Mouse (Mus musculus) natural killer cell, adult 2 months (primary cell): ENCODE data around the gene Nmd3.

Experiments used
- DNase-seq, 2 experiments: peaks; one replicate each; pipeline ENCODE4 v3.0.0; 2022; ENCODE audit warnings: low spot score in 2 of 2

Gene Nmd3

DNA sequence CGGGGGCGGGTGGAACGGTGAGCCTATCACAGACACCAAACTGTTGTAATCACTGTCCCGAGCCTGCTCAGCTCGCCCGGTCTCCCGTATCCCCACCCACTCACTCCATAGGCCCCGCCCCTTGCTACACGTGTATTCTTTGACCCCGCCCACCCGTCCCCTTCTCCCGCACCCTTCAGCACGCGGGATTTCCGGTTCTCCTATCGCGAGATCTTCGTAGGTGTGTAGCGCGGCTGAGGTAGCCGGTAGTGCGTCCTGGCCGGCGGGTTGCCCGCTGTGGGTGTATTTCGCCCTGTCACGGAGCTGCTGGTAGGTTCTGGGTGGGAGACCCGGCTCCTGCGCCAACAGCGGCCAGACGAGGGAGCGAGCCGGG is at the start of gene Nmd3:
TSS of gene Nmd3 (plus strand) at position 172 of the 373 bp plus-strand sequence.
- peak; percentile 82 to 89 for DNase-seq

DNA sequence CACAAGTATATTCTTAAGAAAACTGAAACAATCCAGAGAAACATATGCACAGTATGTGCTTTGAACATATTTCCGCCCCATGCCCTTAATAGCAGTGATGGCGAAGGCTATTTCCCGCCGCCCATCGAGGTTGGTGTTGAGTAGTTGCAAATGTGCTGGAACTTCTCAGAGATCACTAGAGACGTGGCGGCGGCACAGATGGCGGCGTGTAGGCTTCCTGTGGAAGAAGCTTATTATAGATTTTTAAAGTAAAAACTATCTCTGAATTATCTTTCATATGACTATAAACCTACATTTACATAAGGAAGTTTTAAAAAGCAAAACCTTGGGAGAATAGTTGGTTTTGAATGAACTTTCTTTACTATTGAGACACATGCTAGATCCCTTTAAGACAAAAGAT is 48.4 kb upstream of the Nmd3 start:
- no peak for DNase-seq

DNA sequence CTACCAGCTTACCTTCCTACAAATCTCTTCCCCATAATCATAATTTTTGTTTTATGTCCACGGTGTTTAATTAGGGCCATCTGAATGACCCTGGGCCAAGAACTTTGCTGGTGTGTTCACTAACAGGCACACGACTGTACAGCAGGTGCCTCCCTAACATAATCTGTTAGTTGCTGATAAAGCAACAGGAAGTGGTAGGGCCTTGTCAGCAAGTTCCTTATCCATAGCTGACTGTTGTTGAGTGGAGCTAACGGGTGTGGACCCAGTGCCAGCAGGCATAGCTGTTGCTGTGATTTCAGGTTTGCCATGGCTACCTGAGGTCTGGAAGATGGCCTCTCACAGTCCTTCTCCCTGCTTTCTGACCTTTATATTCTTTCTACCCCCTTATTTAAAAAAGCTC is 47.6 kb upstream of the Nmd3 start:
- DNase-seq, result no peak

DNA sequence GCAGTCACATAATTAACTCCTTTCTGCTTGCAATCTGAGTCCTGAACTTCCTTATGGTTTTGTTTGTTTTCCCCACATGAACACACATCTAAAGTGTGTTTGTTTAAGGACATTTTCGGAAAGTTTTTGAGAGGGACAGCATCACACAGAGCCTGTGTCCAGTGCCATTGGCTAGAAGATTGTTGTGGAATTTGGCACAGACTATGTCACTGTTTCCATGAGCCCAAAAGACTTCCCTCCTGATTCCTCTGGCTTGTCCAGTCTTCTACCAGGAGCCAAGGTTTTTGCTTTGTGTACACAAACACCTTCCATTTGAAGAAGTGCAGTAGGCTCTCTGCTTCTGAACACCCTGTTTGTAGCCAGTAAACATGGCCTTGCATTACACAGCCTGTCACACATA is 32.0 kb upstream of the Nmd3 start:
- no peak for DNase-seq

DNA sequence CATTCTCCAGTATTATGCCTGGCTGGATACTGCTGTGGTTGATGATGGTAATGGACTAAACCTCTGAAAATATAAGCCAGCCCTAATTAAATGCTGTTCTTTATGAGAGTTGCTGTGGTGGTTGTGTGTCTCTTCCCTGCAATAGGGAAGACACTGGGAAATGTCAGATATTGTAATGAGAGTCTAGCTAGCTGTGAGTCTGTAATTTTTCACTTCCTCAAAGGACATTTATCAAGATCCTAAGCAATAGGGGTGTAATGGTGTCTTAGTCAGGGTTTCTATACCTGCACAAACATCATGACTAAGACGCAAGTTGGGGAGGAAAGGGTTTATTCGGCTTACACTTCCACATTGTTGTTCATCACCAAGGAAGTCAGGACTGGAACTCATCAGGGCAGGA is 30.8 kb upstream of the Nmd3 start:
- DNase-seq, result no peak

DNA sequence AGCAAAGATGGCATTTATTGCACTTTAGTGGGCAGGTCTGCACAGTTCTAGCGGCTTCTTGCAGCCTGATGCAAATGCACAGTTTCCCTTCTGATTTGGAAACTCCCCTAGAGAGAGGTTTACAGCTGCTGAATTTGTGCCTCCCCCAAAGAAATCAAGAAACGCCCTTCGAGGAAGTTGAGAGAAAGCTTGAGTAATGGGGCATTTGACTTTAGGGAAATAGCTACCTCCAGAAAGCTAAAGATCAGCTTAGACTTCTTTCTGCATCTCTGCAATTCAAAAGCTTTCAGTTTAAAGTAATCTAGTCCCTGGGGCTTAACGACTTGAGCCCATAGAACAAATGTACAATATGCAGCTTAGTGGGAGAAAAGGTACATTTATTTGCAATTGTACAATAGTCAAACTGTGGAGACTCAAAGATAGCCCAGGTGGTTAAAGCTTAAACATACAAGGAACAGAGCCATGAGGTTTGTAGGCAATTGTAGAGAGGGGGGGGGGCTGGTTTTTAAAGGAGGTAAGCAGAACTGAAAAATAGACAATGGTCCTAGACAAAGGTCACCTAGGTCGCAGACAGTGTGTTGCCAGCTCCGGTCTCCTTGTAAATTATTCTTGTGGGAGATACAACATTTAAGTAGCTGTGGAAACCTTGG is 21.8 kb upstream of the Nmd3 start:
- DNase-seq, result peak in 1 of 2 experiments; percentile 40

DNA sequence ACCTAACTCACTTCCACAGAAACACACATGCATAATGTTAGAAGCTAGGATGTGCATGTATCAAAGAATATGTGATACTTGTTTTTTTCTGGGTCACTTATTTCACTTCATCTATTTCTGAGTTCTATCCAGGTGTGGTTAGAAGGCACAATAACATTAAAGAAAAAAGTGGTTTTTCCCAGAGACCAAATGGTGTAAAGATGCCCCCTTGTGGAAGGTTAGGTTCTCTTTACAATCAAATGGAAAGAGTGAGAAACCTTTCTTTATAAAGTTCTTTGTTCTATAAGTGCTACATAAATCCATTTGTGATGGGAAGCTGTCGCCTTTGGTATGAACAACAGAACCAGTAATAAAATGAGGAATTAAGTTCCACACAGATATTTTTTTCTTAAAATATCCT is 19.9 kb upstream of the Nmd3 start:
- no peak for DNase-seq

DNA sequence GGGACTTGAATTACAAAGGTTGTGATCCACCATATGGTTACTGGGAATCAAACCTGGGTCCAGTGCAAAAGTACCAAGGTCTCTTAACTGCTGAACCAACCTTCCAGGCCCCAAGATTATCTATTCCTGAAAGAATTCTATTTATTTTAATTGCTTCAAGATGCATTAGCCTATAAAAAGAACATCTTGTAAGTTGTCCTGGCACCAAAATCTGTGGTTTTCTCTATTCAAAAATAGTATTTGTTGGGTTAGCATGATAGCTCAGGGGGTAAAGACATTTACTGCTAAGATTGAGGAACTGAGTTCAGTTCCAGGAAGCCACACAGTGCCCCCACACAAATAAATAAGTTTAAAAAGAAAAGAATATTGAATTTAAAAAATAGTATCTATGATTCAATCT is 19.4 kb upstream of the Nmd3 start:
- DNase-seq, result no peak

DNA sequence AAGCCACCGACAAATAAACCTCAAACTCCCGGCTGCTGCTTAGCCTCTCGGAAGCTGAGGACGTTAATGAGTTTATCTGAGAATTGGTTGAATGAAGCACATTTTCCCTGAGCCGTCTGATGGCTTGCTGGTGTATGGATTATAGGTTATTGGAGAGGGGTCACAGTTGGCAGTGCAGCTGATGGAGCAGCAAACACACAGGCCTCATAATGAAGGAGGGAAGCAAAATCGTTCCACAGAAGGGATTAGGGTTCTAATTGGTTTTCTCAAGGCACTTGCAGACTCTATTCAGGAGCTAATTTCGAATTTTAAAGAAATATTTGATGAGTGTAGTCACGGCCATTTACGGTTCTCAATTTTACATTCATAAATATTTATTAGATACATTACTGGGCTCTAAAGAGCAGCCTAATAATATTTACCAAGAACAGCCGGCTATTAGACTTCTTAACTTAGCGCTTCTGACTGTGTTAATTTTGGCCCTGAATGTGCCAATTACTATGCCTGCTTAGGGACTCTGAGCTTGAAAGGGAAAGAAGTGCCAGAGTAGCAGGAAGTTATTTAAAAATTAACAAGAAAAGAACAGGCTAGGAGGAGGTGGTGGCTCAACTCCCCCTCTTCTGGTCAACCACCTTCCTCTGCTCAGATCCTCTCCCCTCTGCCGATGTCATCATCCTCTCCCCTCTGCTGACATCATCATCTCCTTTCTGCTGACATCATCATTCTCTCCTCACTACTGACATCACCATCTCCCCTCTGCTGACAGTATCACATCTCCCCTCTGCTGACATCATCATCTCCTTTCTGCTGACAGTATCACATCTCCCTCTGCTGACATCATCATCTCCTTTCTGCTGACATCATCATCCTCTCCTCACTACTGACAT is 12.5 kb upstream of the Nmd3 start:
- no peak for DNase-seq

DNA sequence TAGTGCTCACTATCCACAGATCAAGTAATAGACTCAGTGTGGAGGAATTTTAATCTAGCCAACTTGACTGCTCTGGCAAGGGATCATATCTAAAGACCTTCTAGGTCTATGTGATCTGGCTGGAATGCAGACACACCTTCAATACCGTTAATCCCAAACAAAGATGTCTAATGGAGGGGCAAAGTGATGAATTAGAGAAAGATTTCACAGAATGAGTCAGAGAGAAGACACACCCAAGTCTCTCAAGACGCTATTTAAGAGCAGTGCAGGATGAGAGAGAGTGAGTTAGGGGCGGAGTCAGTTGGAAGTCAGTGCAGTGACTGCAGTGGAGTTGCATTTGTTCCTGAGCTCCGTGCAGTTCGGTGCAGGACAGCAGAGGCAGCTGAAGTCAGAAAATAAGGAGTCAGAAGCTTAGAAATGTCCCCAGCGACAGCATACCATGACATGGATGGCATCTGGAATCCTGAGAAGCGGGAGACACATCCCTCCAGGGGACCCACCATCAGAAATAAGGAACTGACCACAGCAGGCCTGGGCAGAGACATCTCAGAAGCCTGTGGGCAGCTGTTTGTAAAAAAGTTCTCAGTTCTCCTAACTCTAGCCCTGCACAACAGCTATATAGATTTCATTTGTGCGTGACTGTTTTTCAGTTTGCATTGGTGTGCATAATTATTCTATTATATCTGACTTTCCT is 9.7 kb upstream of the Nmd3 start:
- no peak for DNase-seq

DNA sequence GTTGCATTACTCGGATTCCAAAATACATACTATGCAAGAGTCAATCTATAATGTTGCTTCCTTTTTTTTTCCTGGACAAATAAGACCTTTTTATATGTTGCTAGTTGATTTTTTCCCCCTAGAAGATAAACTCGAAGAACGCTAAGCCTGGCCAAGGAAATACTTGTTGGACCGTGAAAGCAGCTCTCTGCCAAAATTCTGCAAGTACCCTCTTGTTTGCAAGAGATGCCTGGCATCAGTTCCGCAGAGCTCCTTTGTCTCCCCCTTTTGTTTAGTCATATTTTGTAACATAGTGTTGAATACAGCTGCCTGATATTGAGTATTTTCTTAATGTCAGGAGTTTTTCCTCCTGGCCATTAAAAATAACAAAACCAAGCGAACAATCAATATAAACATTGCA is 4.3 kb upstream of the Nmd3 start:
- no peak for DNase-seq

DNA sequence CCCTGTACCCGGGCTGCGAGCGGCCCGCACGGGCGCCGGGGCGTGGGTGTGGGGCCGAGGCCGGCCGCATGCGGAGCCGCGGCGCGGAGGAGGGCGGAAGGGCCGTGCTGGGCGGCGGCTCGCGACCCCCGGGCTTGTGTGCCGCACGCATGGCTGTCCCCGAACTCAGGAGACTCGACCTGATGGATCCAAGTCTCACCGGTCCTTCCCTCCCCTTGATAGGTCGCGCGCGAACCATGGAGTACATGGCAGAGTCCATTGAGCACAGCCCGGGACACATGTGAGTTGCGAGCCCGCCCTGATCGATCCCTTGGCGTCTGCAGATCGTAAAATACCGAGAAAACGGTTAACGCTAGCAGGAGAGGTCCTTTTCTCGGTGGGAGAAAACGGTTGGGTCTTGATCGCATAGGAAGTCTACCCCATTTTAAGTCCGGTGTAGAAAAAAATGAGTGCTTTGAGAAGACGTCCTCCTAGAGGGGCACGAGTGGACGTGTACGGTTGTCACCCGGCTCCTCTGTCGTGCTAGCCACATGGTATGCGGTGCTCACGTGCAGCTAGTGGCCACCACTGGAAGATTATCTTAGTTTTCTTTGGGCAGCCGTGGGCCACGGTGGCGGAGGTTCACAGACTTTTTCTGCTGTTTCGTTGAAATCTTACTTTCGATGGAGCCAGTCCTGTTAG is 542 bp downstream of the Nmd3 start:
- peak; percentile 27 to 32 for DNase-seq

DNA sequence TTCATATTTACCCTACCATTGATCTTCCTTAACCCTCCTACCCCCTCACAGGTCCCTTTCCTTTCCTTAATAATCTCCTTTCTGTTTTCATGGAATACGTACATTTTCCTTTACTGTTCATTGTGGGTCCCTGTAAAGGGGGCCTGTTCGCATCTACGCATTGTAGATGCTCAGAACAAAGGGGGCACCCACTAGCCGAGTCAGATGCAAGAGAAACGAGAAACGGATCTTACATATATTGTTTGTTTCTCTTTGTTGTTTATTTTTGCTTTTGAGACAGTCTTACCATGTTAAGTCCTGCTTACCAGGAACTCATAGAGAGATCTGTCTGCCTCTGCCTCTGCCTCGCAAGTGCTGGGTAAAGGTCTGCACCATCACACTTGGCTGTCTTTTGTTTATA is 1.4 kb downstream of the Nmd3 start:
- DNase-seq, result no peak

DNA sequence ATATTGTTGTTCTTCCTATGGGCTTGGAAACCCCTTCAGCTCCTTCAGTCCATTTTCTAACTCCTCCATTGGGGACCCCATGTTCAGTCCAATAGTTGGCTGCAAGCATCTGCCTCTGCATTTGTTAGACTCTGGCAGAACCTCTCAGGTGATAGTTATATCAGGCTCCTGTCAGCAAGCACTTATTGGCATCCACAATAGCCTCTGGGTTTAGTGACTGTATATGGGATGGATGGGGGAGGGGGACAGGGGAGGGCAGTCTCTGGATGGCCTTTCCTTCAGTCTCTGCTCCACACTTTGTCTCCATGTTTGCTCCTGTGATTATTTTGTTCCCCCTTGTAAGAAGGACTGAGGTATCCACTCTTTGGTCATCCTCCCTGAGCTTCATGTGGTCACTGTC is 9.1 kb downstream of the Nmd3 start:
- DNase-seq, result no peak

DNA sequence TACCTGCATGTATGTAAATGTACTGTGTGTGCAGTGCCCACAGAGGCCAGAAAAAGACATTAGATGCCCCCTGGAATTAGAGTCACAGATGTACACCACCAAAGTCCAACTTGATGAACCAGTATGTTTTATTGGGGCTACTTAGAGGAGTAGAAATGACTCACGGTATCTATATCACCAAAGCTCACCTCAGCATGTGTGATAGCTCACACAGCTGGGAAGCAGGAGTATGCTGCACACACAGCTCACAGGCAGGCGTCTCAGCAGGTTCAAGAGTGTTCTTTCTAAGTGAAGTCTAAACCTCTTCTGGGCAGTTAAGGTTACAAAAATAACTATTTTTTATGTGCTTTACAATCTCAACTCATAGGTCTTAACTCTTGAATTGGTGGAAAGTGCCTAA is 12.2 kb downstream of the Nmd3 start:
- DNase-seq, result no peak

DNA sequence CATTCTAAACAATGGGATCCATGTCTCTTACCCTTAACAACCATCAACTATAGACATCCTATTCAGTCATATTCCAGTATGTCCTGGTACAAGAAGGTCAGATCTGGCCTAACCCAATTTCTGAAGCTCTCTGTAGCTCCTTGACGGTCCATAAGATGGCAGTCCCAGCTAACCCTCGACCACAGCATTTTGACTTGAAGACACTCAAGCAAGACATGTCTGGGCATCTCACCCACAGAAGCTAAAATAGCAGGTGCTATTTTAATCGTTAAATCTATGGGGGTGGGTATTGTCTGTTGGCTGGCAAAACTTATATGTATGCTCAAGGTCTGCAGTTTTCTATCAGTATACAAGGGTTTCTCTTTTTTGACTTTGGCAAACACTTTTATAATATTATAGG is 33.4 kb downstream of the Nmd3 start:
- no peak for DNase-seq

DNA sequence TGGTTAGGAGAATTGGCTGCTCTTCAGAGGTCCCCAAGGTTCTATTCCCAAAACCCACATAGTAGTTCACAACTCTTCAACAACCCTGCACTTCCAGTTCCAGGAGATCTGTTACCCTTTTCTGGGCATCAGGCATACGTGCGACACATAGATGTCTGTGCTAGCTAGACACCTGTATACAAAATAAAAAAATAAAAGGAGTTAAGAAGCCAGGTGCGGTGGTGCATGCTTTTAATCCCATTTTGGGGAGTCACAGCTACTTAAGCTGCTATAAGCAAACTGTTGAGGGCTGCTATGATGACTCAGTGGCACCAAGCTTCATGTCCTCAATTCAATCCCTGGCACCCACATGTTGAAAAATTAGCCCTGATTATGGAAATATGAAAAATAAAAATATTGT is 34.2 kb downstream of the Nmd3 start:
- no peak for DNase-seq

DNA sequence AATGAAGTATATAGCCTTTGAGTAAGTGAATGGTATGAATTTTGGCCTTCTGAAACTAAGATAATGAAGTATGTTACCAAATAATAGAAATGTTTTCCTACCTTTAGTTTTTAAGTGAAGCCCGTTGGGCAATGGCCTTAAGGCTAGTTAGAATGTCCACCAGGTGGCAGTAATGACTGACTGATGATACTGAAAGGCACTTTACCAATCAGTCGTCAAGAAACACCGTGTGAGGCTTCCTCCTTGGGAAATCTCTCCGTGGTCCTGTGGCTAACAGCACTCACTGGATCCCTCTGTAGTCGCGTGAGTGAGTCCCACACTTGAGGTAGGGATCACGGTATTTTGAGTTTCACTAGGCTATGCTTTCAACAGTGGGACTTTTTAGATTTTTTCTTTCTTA is 34.7 kb downstream of the Nmd3 start:
- peak; percentile 17 to 46 for DNase-seq

DNA sequence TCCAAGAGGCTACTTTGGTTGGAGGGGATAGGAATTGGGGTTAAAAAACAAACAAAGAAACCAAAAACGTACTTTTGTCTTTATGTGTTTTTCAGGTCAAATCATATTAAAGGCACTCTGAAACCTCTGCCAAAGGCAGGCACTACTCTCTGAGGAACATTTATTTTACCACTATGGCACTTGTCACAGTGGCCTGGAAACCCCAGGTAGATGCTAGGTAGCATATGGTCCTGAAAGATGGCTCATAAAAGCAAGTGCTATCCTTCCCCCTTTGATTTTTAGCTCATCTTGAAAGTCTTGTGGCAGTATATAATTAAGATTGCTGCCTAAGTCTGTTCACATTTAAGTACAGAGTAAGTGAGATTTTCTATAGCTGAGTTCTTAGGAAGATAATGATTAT is 35.7 kb downstream of the Nmd3 start:
- no peak for DNase-seq

DNA sequence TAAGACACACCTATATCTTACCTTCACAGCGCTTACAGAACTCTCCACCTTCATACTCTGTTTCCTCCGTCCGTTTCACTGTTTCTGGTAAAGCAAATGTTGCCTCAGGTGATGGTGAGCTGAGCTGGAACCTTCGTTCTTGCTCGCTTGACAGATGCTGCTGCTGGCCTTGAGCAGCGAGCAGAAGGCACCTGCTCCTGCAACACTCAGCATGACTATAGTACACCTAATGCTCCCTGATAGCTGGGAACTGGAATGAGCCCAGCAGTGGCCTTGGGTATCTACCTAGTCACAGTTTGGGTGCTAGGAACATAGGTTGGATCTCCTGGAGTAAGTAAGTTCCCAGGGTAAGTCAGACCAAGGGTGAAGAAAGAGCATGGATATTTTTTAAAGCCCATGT is 38.3 kb downstream of the Nmd3 start:
- DNase-seq, result no peak

DNA sequence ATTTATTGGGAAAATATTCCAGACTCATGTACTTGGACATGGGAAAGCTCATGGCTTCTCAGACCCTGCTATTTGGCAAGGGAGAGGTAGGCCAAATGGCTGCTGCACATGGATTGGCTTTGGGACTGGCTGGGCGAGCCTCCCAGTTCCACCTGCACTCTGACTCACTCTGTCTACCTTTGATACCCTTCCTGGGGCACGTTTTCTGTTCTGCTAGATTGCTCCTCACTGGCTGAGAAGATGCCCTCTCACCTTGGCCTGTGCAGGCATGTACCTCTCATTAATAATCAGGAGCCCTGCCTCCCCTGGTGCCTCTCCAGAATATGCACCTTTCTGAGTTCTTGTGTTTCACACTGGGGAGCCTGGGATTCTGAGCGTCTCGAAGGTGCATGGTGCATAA is 39.4 kb downstream of the Nmd3 start:
- no peak for DNase-seq

DNA sequence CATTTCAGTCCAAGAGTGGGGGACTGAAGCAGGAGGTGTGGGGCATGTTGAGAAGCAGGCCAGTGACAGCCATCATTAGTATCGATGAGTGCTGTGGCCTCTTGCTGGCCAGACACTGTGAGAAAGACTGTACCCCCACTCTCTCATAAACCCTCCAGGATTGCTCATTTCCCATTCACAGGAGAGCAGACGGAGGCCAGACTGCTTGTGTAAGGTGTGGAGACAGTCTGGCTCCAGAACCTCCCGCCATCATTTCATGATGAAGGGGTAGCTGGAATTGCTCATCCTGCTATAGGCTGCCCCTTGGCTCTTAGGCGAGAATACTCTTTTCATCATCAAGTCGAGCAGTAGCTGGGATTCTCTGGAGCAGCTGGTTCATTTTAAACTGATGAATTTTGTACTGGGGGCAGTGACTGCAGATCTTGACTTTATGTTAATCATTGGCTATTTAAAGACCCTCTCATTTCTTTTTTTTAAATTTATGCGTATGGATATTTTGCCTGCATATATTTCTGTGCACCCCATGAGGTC is 41.1 kb downstream of the Nmd3 start:
- DNase-seq, result no peak
